Mouse (Mus musculus) CH12.LX (cell line): ENCODE measurements at regions not wholly inside any gene's neighbourhood (a gene's known extent, or its start where the extent isn't known, plus 50 kb on each side); places are given as distances from the start of the nearest gene placed in this dataset.

ENCODE experiments used
- DNase-seq: peaks from one replicate; pipeline ENCODE4 v3.0.0-alpha.2; 2013; ENCODE audit errors: extremely low read depth
- H3K27ac ChIP-seq: 2 replicates; pipeline ENCODE4 v1.5.1; 2012; ENCODE audit warnings: low read depth, mild to moderate bottlenecking, control low read depth, moderate library complexity; ENCODE audit not compliant: insufficient read depth
- H3K27me3 ChIP-seq: replicated peaks from 2 replicates; pipeline ENCODE3; 2012; ENCODE audit warnings: inconsistent platforms
- H3K36me3 ChIP-seq, 2 experiments: replicated peaks in 1 of 2; 2 replicates each; pipeline versions ENCODE3 to v1.6.1; 2012; ENCODE audit warnings: inconsistent platforms in 1 of 2, low read length in 1 of 2, mild to moderate bottlenecking in 1 of 2, mixed read lengths in 1 of 2, moderate library complexity in 1 of 2; ENCODE audit not compliant: control insufficient read depth in 1 of 2, insufficient read depth in 1 of 2
- H3K4me1 ChIP-seq, 2 experiments: 2 replicates each; pipeline ENCODE4 v1.6.1; 2012; ENCODE audit warnings: inconsistent platforms in 1 of 2, moderate library complexity in 1 of 2; ENCODE audit not compliant: insufficient read depth in 2 of 2, control insufficient read depth in 1 of 2
- H3K4me2 ChIP-seq: 2 replicates; pipeline ENCODE4 v1.6.1; 2012; ENCODE audit warnings: low read depth, mild to moderate bottlenecking, control low read depth; ENCODE audit not compliant: poor library complexity, insufficient read depth, severe bottlenecking
- H3K4me3 ChIP-seq, 3 experiments: fragments of 150-350 bp in 1 of 3; sonication (generic) in 1 of 3; replicated peaks in 1 of 3; 2 replicates each; pipeline versions ENCODE3 to v1.5.1; 2011 to 2012; ENCODE audit warnings: low read depth in 2 of 3, low read length in 2 of 3, mild to moderate bottlenecking in 2 of 3, moderate library complexity in 2 of 3, control low read depth in 1 of 3, improper control_type of control experiment in 1 of 3, inconsistent platforms in 1 of 3, mixed read lengths in 1 of 3; ENCODE audit not compliant: poor library complexity in 1 of 3
- H3K79me2 ChIP-seq: replicated peaks from 2 replicates; pipeline ENCODE4 v1.6.1; 2012; ENCODE audit warnings: mild to moderate bottlenecking, moderate library complexity; ENCODE audit not compliant: control insufficient read depth, poor library complexity, insufficient read depth, severe bottlenecking; ENCODE audit errors: extremely low read depth
- H3K9ac ChIP-seq: 2 replicates; pipeline ENCODE4 v1.6.1; 2012; ENCODE audit warnings: low read depth, mild to moderate bottlenecking, control low read depth, moderate library complexity; ENCODE audit not compliant: insufficient read depth
- H3K9me3 ChIP-seq: replicated peaks from 2 replicates; pipeline ENCODE3; 2012; ENCODE audit warnings: low read length, inconsistent platforms, mixed read lengths
- CHD2 ChIP-seq: IDR thresholded peaks from 2 replicates; pipeline ENCODE4 v1.6.1; 2011; ENCODE audit warnings: low read length, improper control_type of control experiment
- CTCF ChIP-seq, 2 experiments: IDR thresholded peaks in 1 of 2; conservative IDR thresholded peaks in 1 of 2; 2 replicates each; pipeline ENCODE4 v1.5.1; 2011 to 2012; ENCODE audit warnings: low read depth in 2 of 2, low read length in 2 of 2, improper control_type of control experiment in 1 of 2, inconsistent platforms in 1 of 2, mild to moderate bottlenecking in 1 of 2, moderate library complexity in 1 of 2
- EP300 ChIP-seq: IDR thresholded peaks from 2 replicates; pipeline ENCODE4 v1.6.1; 2011; ENCODE audit warnings: low read length, improper control_type of control experiment
- GABPA ChIP-seq: IDR thresholded peaks from 2 replicates; pipeline ENCODE4 v1.6.1; 2012; ENCODE audit warnings: low read depth, low read length, improper control_type of control experiment, inconsistent platforms; ENCODE audit not compliant: insufficient replicate concordance
- JUN ChIP-seq: IDR thresholded peaks from 2 replicates; pipeline ENCODE4 v1.6.1; 2011; ENCODE audit warnings: low read depth, mild to moderate bottlenecking, low read length, improper control_type of control experiment, moderate library complexity; ENCODE audit not compliant: insufficient read depth
- JUND ChIP-seq: conservative IDR thresholded peaks from 2 replicates; pipeline ENCODE4 v1.6.1; 2011; ENCODE audit warnings: low read depth, low read length, improper control_type of control experiment
- MYC ChIP-seq: IDR thresholded peaks from 2 replicates; pipeline ENCODE4 v1.6.1; 2011; ENCODE audit warnings: low read depth, mild to moderate bottlenecking, improper control_type of control experiment, low read length
- NRF1 ChIP-seq: IDR thresholded peaks from 2 replicates; pipeline ENCODE4 v1.6.1; 2014; ENCODE audit warnings: low read depth, mild to moderate bottlenecking, inconsistent platforms, low read length, improper control_type of control experiment, moderate library complexity
- PAX5 ChIP-seq: IDR thresholded peaks from 2 replicates; pipeline ENCODE4 v1.6.1; 2012; ENCODE audit warnings: low read length, inconsistent platforms, mixed read lengths
- POLR2AphosphoS2 ChIP-seq: IDR thresholded peaks from 2 replicates; pipeline ENCODE4 v1.6.1; 2011; ENCODE audit warnings: low read depth, low read length, improper control_type of control experiment
- RCOR1 ChIP-seq: conservative IDR thresholded peaks from 2 replicates; pipeline ENCODE4 v1.6.1; 2012; ENCODE audit warnings: low read depth, mild to moderate bottlenecking, inconsistent platforms, low read length, improper control_type of control experiment
- SIN3A ChIP-seq: IDR thresholded peaks from 2 replicates; pipeline ENCODE4 v1.6.1; 2012; ENCODE audit warnings: low read length, improper control_type of control experiment, inconsistent platforms
- SMC3 ChIP-seq: IDR thresholded peaks from 2 replicates; pipeline ENCODE4 v1.6.1; 2011; ENCODE audit warnings: low read depth, low read length, improper control_type of control experiment
- TBP ChIP-seq: conservative IDR thresholded peaks from 2 replicates; pipeline ENCODE4 v1.6.1; 2011; ENCODE audit warnings: low read depth, low read length, improper control_type of control experiment
- USF1 ChIP-seq: IDR thresholded peaks from 2 replicates; pipeline ENCODE4 v1.6.1; 2014; ENCODE audit warnings: low read depth, mild to moderate bottlenecking, inconsistent platforms, low read length, improper control_type of control experiment
- ZC3H11A ChIP-seq: IDR thresholded peaks from 2 replicates; pipeline ENCODE4 v1.6.1; 2012; ENCODE audit warnings: low read depth, mild to moderate bottlenecking, inconsistent platforms, low read length, improper control_type of control experiment
- dilution Hi-C: fragments of 300-500 bp; cut with MboI; formaldehyde crosslinking; loops from 2 replicates; pipeline ENCODE4 v1.14.3; 2020; ENCODE audit warnings: low sequenced_read_pairs; ENCODE audit not compliant: extremely low pct_unique_long_range_greater_than_20kb, extremely low pct_ligation_motif_present
- in situ Hi-C: fragments of 300-500 bp; cut with MboI; formaldehyde crosslinking; loops from 3 replicates; pipeline ENCODE4 v1.14.3; 2019; ENCODE audit warnings: low sequenced_read_pairs, low pct_ligation_motif_present, low pct_unique_long_range_greater_than_20kb, mixed read lengths

- H3K36me3 ChIP-seq = no peaks in the 10 kb centered on the region
- H3K9ac ChIP-seq = no peak overlapping the region
- dilution Hi-C loops (no loop called here), in situ Hi-C loops (no loop called here)
- no peaks in the 10 kb centered on the region for H3K27me3 ChIP-seq
- TF ChIP-seq GABPA (no peak), USF1 (no peak), JUN (no peak), EP300 (no peak), SMC3 (no peak), NRF1 (no peak), RCOR1 (no peak), JUND (no peak), ZC3H11A (no peak), CTCF (conservative IDR thresholded peaks at IDR 0.05 in 1 of 2, IDR thresholded peaks at IDR 0.05 in 1 of 2; ENCODE audit: low read depth in 2 of 2, low read length in 2 of 2) (no peak), POLR2AphosphoS2 (no peak), PAX5 (no peak), MYC (no peak), CHD2 (no peak)
- no peaks in the 10 kb centered on the region for H3K9me3 ChIP-seq
- no peaks in the 10 kb centered on the region for H3K79me2 ChIP-seq
- H3K27ac ChIP-seq = no peak overlapping the region
- DNase-seq = no peak
- H3K4me3 ChIP-seq = no peak overlapping the region
- H3K4me2 ChIP-seq = no peak overlapping the region
- H3K4me1 ChIP-seq = peaks cover 4 to 11% of the 10 kb centered on the region in 2 experiments
Observed at GRCm38 (mm10) chr5:41546909-41547308, 161.0 kb downstream of the Rab28 start.

- no peak overlapping the region for H3K9ac ChIP-seq
- dilution Hi-C loops = no loop called here
Observed at GRCm38 (mm10) chr5:41540789-41541188, 167.2 kb downstream of the Rab28 start.

DNA sequence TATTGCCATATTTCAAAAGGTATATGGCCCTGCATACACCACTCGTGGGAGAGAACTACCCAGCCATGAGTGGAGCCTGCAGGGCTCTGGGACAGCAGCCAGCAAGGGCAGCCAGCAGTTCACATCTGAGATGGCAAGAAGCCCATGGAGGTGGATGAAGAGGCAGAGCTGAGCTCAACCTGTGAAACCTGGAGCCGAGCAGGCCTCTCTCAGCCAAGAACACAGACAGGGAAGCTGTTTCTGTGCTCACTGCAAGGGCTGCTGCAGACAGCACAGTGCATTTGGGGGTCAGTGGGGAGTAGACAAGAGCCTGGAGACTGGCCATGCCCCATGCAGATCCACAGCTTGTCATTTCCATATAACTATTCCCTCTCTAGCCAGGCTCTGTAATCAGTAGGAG is 173.4 kb downstream of the Rab28 start:
- H3K4me2 ChIP-seq = no peak overlapping the region
- H3K4me1 ChIP-seq = peaks cover 0 to 8% of the 10 kb centered on the region in 2 experiments; a peak in 2 of 4 replicates
- no peak overlapping the region for H3K4me3 ChIP-seq
- no peak overlapping the region for H3K9ac ChIP-seq
- DNase-seq = no peak
- H3K27me3 ChIP-seq = no peaks in the 10 kb centered on the region
- H3K79me2 ChIP-seq = no peaks in the 10 kb centered on the region
- in situ Hi-C loops = no loop called here
- H3K27ac ChIP-seq = no peak overlapping the region
- TF ChIP-seq JUND (no peak), TBP (no peak)
- dilution Hi-C loops = no loop called here
- H3K9me3 ChIP-seq = no peaks in the 10 kb centered on the region
- no peaks in the 10 kb centered on the region for H3K36me3 ChIP-seq

More at GRCm38 (mm10) chr5:41540789-41541188, 167.2 kb downstream of the Rab28 start:
- H3K4me3 ChIP-seq = no peak overlapping the region
- no peaks in the 10 kb centered on the region for H3K36me3 ChIP-seq
- H3K27ac ChIP-seq = no peak overlapping the region
- in situ Hi-C loops = no loop called here
- H3K79me2 ChIP-seq = no peaks in the 10 kb centered on the region
- H3K4me1 ChIP-seq = peaks cover 0 to 4% of the 10 kb centered on the region in 2 experiments; a peak in 2 of 4 replicates
- no peaks in the 10 kb centered on the region for H3K27me3 ChIP-seq
- TF ChIP-seq CTCF (conservative IDR thresholded peaks at IDR 0.05 in 1 of 2, IDR thresholded peaks at IDR 0.05 in 1 of 2; ENCODE audit: low read depth in 2 of 2, low read length in 2 of 2) = no peak
- TF ChIP-seq CHD2 = no peak
- TF ChIP-seq SIN3A = no peak
- H3K4me2 ChIP-seq = no peak overlapping the region
- H3K9me3 ChIP-seq = no peaks in the 10 kb centered on the region
- DNase-seq = no peak
